19 mouse cellular contexts compared by ENCODE assay signal in the genomic region with DNA sequence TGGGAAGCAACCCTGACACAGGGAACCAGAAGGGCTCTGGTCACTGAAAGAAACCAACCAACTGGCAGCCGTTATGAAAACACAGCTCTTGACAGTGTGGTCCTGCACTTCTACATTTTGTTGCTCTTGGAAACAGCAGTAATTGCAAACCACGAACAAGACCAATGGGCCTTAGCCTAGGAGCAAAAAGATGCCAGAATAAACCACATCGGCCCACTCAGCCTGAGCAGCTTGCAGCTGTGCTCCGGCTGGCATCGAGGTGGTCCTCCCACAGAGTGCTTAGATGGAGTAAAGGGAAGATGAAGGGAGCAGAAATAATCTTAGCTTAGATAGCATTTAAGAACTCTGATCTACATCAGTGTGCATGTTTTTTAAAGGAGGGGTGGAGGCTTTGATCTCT.
A peak's percentile ranks its signal among the peaks of the same experiment; 100 is the strongest.
DNase-seq lines count a peak whose midpoint lies in the region; ATAC-seq and TF ChIP-seq lines count a peak whose summit lies in the region.
"Had no signal": no experiment of that assay in that cellular context is flagged by ENCODE, and none has a peak within 500 bp of the region (broad histone marks: within the 10 kb centered on the region; RNA-seq: fewer than 3 reads in every experiment).

No protein-coding gene starts in this region.

- H3K4me2 ChIP-seq in embryonic facial prominence, embryonic 15.5 days (replicated peaks) = no peak overlapping the region
- H3K4me2 ChIP-seq in forebrain, postnatal 0 days (ENCODE audit: low read depth) = no peak overlapping the region
- H3K4me2 ChIP-seq: heart, embryonic 15.5 days; liver, embryonic 13.5 days had no signal

- H3K4me1 ChIP-seq in embryonic facial prominence, embryonic 15.5 days = peaks cover 14% of the 10 kb centered on the region; the same call in 1 of the 2 replicates
- H3K4me1 ChIP-seq in limb, embryonic 10.5 days = peaks cover 3% of the 10 kb centered on the region; the same call in 1 of the 2 replicates
- H3K4me1 ChIP-seq in thymus, adult 2 months (replicated peaks; ENCODE audit: control insufficient read depth, insufficient read depth, low read length) = no peaks in the 10 kb centered on the region
- H3K4me1 ChIP-seq in forebrain, postnatal 0 days (ENCODE audit: insufficient read depth) = no peaks in the 10 kb centered on the region
- H3K4me1 ChIP-seq: heart, embryonic 15.5 days; liver, embryonic 13.5 days; megakaryocyte, embryonic 14.5 days had no signal

- DNase-seq in layer of hippocampus, adult 8-10 months (ENCODE audit: low spot score in 2 of 2) = peak; percentile 12 to 16
- no peak for DNase-seq in layer of hippocampus, postnatal 25 days (ENCODE audit: extremely low spot score in 1 of 2, low spot score in 1 of 2)
- DNase-seq in limb, embryonic 10.5 days (ENCODE audit: low spot score) = no peak
- peak; percentile 57 for DNase-seq in right cerebral cortex, postnatal 25 days
- DNase-seq in thymus, adult 2 months = no peak
- DNase-seq in forebrain, postnatal 0 days = no peak
- DNase-seq in urinary bladder, postnatal 4 days (ENCODE audit: low spot score in 2 of 2) = no peak
- DNase-seq: B cell, adult 2 months; cerebellum, adult 11 months; heart, adult 18-20 months; kidney, postnatal 25 days; layer of hippocampus, postnatal 36 days; liver, embryonic 13.5 days had no signal

- 53% methylated on average over 5 of the region's 5 CpGs for WGBS in embryonic facial prominence, embryonic 15.5 days
- 91% methylated on average over 5 of the region's 5 CpGs for WGBS in limb, embryonic 10.5 days
- WGBS in thymus, adult 2 months = 46% methylated on average over 5 of the region's 5 CpGs
- WGBS in forebrain, postnatal 0 days = 75% methylated on average over 5 of the region's 5 CpGs

- no peaks in the 10 kb centered on the region for H3K9me3 ChIP-seq in embryonic facial prominence, embryonic 15.5 days (replicated peaks)
- H3K9me3 ChIP-seq in limb, embryonic 10.5 days (replicated peaks) = no peaks in the 10 kb centered on the region
- H3K9me3 ChIP-seq in forebrain, postnatal 0 days (ENCODE audit: low read length) = no peaks in the 10 kb centered on the region
- H3K9me3 ChIP-seq: heart, embryonic 15.5 days; liver, embryonic 13.5 days; megakaryocyte, embryonic 14.5 days had no signal

- TF ChIP-seq POLR2A in thymus, adult 2 months (IDR thresholded peaks at IDR 0.05; ENCODE audit: control insufficient read depth, extremely low read depth, insufficient read depth, low read length, poor library complexity) = no peak

- no peaks in the 10 kb centered on the region for H3K36me3 ChIP-seq in embryonic facial prominence, embryonic 15.5 days
- no peaks in the 10 kb centered on the region for H3K36me3 ChIP-seq in limb, embryonic 10.5 days
- H3K36me3 ChIP-seq in thymus, adult 2 months (ENCODE audit: control insufficient read depth, insufficient read depth, low read length) = no peaks in the 10 kb centered on the region
- no peaks in the 10 kb centered on the region for H3K36me3 ChIP-seq in forebrain, postnatal 0 days (ENCODE audit: insufficient read depth)
- H3K36me3 ChIP-seq: heart, embryonic 15.5 days; liver, embryonic 13.5 days had no signal

- ATAC-seq in embryonic facial prominence, embryonic 15.5 days (ENCODE audit: insufficient number of reproducible peaks, low FRiP score, low TSS enrichment, low read depth) = peak; percentile 82
- ATAC-seq in forebrain, postnatal 0 days = no peak
- ATAC-seq: intestine, postnatal 0 days; midbrain, embryonic 16.5 days had no signal

- no peak for TF ChIP-seq CTCF in thymus, adult 2 months (IDR thresholded peaks at IDR 0.05; ENCODE audit: borderline replicate concordance, control insufficient read depth, extremely low read depth, insufficient read depth, low read length, poor library complexity)
- TF ChIP-seq CTCF in forebrain, postnatal 0 days (IDR thresholded peaks at IDR 0.05; ENCODE audit: low read depth) = no peak

- no peak overlapping the region for H3K4me3 ChIP-seq in embryonic facial prominence, embryonic 15.5 days (replicated peaks)
- H3K4me3 ChIP-seq in limb, embryonic 10.5 days = no peak overlapping the region
- no peak overlapping the region for H3K4me3 ChIP-seq in thymus, adult 2 months (ENCODE audit: control insufficient read depth, insufficient read depth, low read length)
- H3K4me3 ChIP-seq in forebrain, postnatal 0 days (ENCODE audit: low read depth, low read length) = no peak overlapping the region
- H3K4me3 ChIP-seq: heart, embryonic 15.5 days; liver, embryonic 13.5 days; megakaryocyte, embryonic 14.5 days had no signal

- no peaks in the 10 kb centered on the region for H3K27me3 ChIP-seq in embryonic facial prominence, embryonic 15.5 days
- H3K27me3 ChIP-seq in limb, embryonic 10.5 days (ENCODE audit: low read depth, poor library complexity, severe bottlenecking) = no peaks in the 10 kb centered on the region
- no peaks in the 10 kb centered on the region for H3K27me3 ChIP-seq in thymus, adult 2 months (ENCODE audit: control insufficient read depth, insufficient read depth, low read length)
- H3K27me3 ChIP-seq in forebrain, postnatal 0 days (ENCODE audit: insufficient read depth, low read length) = no peaks in the 10 kb centered on the region
- H3K27me3 ChIP-seq: heart, embryonic 15.5 days; liver, embryonic 13.5 days had no signal

- H3K27ac ChIP-seq in embryonic facial prominence, embryonic 15.5 days (replicated peaks) = 0 out of 2 replicates have a peak overlapping the region, but pooled peaks have one; percentile 30
- peak overlapping the region; percentile 28; the same call in 1 of the 2 replicates for H3K27ac ChIP-seq in limb, embryonic 10.5 days
- no peak overlapping the region for H3K27ac ChIP-seq in thymus, adult 2 months (ENCODE audit: control insufficient read depth, insufficient read depth, low read length)
- no peak overlapping the region for H3K27ac ChIP-seq in forebrain, postnatal 0 days (ENCODE audit: low read depth, low read length)
- H3K27ac ChIP-seq: heart, embryonic 15.5 days; liver, embryonic 13.5 days; stomach, postnatal 0 days had no signal

- no peak overlapping the region for H3K9ac ChIP-seq in embryonic facial prominence, embryonic 15.5 days
- no peak overlapping the region for H3K9ac ChIP-seq in forebrain, postnatal 0 days
- H3K9ac ChIP-seq: heart, embryonic 15.5 days; liver, embryonic 13.5 days had no signal

Comparison
In these comparisons a context has a peak if more than half of its experiments do, and no peak if none do; other contexts are left out.
1. DNase-seq: peak in layer of hippocampus, adult 8-10 months (2 of 2) and right cerebral cortex, postnatal 25 days (single experiment); none in layer of hippocampus, postnatal 25 days (0 of 2), limb, embryonic 10.5 days (single experiment), thymus, adult 2 months (single experiment), forebrain, postnatal 0 days (single experiment) and urinary bladder, postnatal 4 days (0 of 2).
2. H3K27ac ChIP-seq: peak in embryonic facial prominence, embryonic 15.5 days (single experiment) and limb, embryonic 10.5 days (single experiment); none in thymus, adult 2 months (single experiment) and forebrain, postnatal 0 days (single experiment).